Mouse (Mus musculus) heart, embryonic 14.5 days (tissue): ENCODE measurements around the gene Tapt1. TPM values are rescaled to one million over a fixed set of nuclear protein-coding genes. Genes with fewer than 3 reads are reported as not detected.

Experiments used
- ATAC-seq: fragments of 200-750 bp; cut with Nextera tagmentation; 2 replicates; pipeline ENCODE4 v1.8.0; 2017; ENCODE audit warnings: low read depth, moderate TSS enrichment; ENCODE audit not compliant: insufficient number of reproducible peaks, insufficient read depth, low FRiP score
- H3K27ac ChIP-seq, 2 experiments: fragments of 200-500 bp in 1 of 2; fragments of 300-500 bp in 1 of 2; sonication (generic) in 1 of 2; replicated peaks in 1 of 2; 2 replicates each; pipeline ENCODE4 v1.5.1; 2012 to 2014; ENCODE audit warnings: low read depth in 2 of 2, low read length in 2 of 2, control low read depth in 1 of 2, mild to moderate bottlenecking in 1 of 2, mixed read lengths in 1 of 2; ENCODE audit not compliant: control insufficient read depth in 1 of 2, insufficient read depth in 1 of 2
- H3K27me3 ChIP-seq: fragments of 300-500 bp; sonication (generic); 2 replicates; pipeline ENCODE4 v1.6.1; 2014; ENCODE audit warnings: mild to moderate bottlenecking, low read length, control low read depth; ENCODE audit not compliant: control insufficient read depth, insufficient read depth
- H3K36me3 ChIP-seq: fragments of 300-500 bp; sonication (generic); 2 replicates; pipeline ENCODE4 v1.6.1; 2014; ENCODE audit warnings: mild to moderate bottlenecking, control low read depth, low read length, mixed read lengths; ENCODE audit not compliant: control insufficient read depth, insufficient read depth
- H3K4me1 ChIP-seq, 2 experiments: fragments of 200-500 bp in 1 of 2; fragments of 300-500 bp in 1 of 2; sonication (generic) in 1 of 2; 2 replicates each; pipeline ENCODE4 v1.6.1; 2012 to 2014; ENCODE audit warnings: low read length in 2 of 2, control low read depth in 1 of 2, mixed read lengths in 1 of 2; ENCODE audit not compliant: control insufficient read depth in 2 of 2, insufficient read depth in 2 of 2
- H3K4me2 ChIP-seq: fragments of 300-500 bp; sonication (generic); 2 replicates; pipeline ENCODE4 v1.6.1; 2014; ENCODE audit warnings: mild to moderate bottlenecking, low read length
- H3K4me3 ChIP-seq, 2 experiments: fragments of 200-500 bp in 1 of 2; fragments of 300-500 bp in 1 of 2; sonication (generic) in 1 of 2; 2 replicates each; pipeline ENCODE4 v1.5.1; 2012 to 2014; ENCODE audit warnings: low read length in 2 of 2, mild to moderate bottlenecking in 2 of 2, control low read depth in 1 of 2, low read depth in 1 of 2, moderate library complexity in 1 of 2; ENCODE audit not compliant: control insufficient read depth in 1 of 2, insufficient read depth in 1 of 2
- H3K9ac ChIP-seq: fragments of 300-500 bp; sonication (generic); 2 replicates; pipeline ENCODE4 v1.6.1; 2014; ENCODE audit warnings: mild to moderate bottlenecking, low read length
- H3K9me3 ChIP-seq: fragments of 300-500 bp; sonication (generic); 2 replicates; pipeline ENCODE4 v1.6.1; 2016; ENCODE audit warnings: low read length, control low read depth; ENCODE audit not compliant: control insufficient read depth
- WGBS: fragments of 180-500 bp; shearing (Covaris S2); extraction: QIAGEN DNeasy Blood & Tissue Kit; methylation state at CpG from one replicate; pipeline ENCODE4 v1.1.7; 2014; 5-methylcytosine and 5-hydroxymethylcytosine counted together
- polyA plus RNA-seq: library from polyadenylated mRNA; unstranded; fragments of >200 nt; fragmentation: Nextera tagmentation; extraction: Ambion mirVana; gene quantifications from 2 replicates; pipeline ENCODE4 v1.2.1, GENCODE M21; 2014

The Tapt1 gene
- polyA plus RNA-seq, 1 experiment from 2014 or later, result 25.6 TPM

DNA sequence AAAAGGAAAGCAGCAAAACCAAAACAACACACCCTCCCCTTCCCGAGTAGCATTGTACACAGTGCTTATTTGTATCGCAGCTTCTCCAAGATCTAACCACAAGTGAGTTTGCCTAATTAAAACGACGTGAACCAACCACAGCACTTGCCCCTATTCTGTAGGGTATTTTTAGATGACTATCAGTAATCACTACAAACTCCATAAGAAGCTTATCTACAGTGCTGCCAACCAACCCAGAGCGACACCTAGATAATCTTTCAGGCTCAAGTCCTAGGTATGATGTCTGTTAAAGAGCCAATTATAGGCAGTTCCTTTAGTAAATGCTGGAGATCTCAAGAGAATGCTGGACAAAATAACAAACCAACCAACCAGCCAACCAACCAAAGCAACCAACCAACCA is 28.6 kb downstream of the Tapt1 start:
- peaks cover 31% of the 10 kb centered on the region for H3K36me3 ChIP-seq
- H3K9ac ChIP-seq, result no peak overlapping the region
- H3K4me3 ChIP-seq, result no peak overlapping the region
- H3K9me3 ChIP-seq, result no peaks in the 10 kb centered on the region
- no peak overlapping the region for H3K27ac ChIP-seq
- H3K27me3 ChIP-seq, result no peaks in the 10 kb centered on the region
- H3K4me1 ChIP-seq, result peaks cover 0 to 12% of the 10 kb centered on the region in 2 experiments; a peak in 2 of 4 replicates
- no peak overlapping the region for H3K4me2 ChIP-seq
- no peak for ATAC-seq
- 33% methylated on average over 5 of the region's 5 CpGs for WGBS

DNA sequence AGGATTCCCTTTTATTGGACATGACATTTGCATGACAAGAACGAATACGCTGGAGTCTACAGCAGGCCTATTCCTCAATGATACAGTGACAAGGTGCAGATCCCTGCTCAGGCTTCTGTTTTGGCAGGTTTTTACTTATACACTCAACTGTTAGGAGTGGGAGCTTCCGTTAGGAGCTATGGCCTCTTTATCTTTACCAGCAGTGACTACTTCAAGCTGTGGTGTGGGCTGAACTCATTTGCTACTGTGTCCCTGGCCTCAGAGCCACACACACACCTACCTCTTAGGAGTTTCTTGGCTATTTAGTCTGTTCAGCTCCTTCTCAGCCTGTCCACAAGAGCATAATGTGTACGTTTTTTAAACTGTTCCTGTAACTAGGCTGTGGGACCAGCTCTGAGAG is 30.3 kb downstream of the Tapt1 start:
- no peak overlapping the region for H3K9ac ChIP-seq
- peaks cover 0 to 14% of the 10 kb centered on the region in 2 experiments; a peak in 3 of 4 replicates for H3K4me1 ChIP-seq
- no peak overlapping the region for H3K27ac ChIP-seq
- no peak overlapping the region for H3K4me2 ChIP-seq
- H3K36me3 ChIP-seq, result peaks cover 35% of the 10 kb centered on the region
- no peak for ATAC-seq
- H3K27me3 ChIP-seq, result no peaks in the 10 kb centered on the region
- no peaks in the 10 kb centered on the region for H3K9me3 ChIP-seq
- no peak overlapping the region for H3K4me3 ChIP-seq
- 45% methylated on average over 4 of the region's 4 CpGs for WGBS

DNA sequence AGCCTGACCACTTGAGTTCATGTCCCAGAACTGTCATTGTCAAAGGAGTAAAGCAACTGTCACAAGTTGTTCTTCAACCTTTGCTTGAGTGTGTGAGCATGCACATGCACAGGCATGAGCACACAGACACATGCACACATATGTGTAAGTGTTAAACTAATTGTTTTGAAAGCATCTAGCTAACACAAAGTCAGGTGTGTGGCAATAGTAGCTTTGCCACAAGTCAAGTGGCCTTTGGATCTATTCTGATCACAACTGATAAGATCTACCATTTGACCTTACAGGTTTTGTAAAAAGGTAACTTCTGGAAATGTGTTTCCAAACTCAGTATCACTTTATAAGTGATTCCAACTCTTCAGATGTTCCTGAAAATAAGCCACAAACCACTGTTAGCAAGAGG is 39.1 kb downstream of the Tapt1 start:
- Histone ChIP-seq H3K9ac (no peak overlapping the region), H3K4me3 (no peak overlapping the region), H3K27me3 (no peaks in the 10 kb centered on the region), H3K36me3 (peaks cover 75% of the 10 kb centered on the region), H3K9me3 (no peaks in the 10 kb centered on the region), H3K4me2 (no peak overlapping the region), H3K27ac (no peak overlapping the region), H3K4me1 (peaks cover 0 to 3% of the 10 kb centered on the region in 2 experiments; a peak in 1 of 4 replicates)
- no peak for ATAC-seq

DNA sequence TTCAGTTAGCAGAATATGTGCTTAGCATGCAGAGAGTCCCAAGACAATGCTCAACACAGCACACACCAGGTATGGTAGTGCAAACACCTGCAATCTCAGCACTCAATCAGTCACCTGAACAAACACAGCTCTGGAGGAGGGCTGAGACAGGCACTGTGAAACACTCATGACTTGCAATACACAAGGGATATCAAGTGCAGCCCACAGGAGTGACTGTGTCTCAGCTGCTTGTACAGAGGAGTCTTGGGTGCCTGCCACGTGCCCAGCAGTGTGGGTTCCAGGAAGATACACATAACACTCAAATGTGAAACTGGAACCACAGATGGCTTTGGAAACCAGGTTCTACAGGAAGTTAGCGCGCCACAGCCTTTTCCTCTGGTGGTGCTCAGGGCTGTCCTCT is 44.8 kb downstream of the Tapt1 start:
- no peak for ATAC-seq

DNA sequence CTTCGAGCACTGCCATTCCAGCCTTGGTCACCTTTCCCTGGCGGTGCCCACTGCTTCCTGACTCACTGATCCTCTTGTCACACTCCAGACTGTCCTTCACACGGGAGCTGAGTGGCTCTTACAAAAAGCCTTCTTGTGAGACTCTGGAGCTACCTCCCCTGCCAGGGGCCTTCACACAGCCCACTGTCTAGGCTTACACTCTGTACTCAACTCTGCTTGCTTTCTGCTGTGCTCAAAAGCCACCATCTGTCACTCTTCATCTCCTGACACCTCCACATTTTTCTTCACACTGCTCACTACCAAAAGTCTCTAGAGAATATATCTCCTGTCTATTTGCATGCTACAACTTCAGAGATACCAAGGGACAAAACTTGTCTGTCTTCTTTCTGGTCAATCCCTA is 46.0 kb downstream of the Tapt1 start:
- WGBS, result 51% methylated on average over 3 of the region's 3 CpGs
- peaks cover 76% of the 10 kb centered on the region for H3K36me3 ChIP-seq
- no peak overlapping the region for H3K4me2 ChIP-seq
- no peaks in the 10 kb centered on the region for H3K9me3 ChIP-seq
- H3K27me3 ChIP-seq, result no peaks in the 10 kb centered on the region
- ATAC-seq, result no peak
- H3K4me1 ChIP-seq, result no peaks in the 10 kb centered on the region
- H3K4me3 ChIP-seq, result no peak overlapping the region
- H3K9ac ChIP-seq, result no peak overlapping the region
- no peak overlapping the region for H3K27ac ChIP-seq

More for the DNA sequence above, 44.8 kb downstream of the Tapt1 start:
- Histone ChIP-seq H3K4me3 (no peak overlapping the region), H3K4me1 (no peaks in the 10 kb centered on the region), H3K27ac (no peak overlapping the region), H3K9ac (no peak overlapping the region), H3K36me3 (peaks cover 71% of the 10 kb centered on the region), H3K9me3 (no peaks in the 10 kb centered on the region), H3K4me2 (no peak overlapping the region), H3K27me3 (no peaks in the 10 kb centered on the region)
- 86% methylated on average over 3 of the region's 3 CpGs for WGBS

DNA sequence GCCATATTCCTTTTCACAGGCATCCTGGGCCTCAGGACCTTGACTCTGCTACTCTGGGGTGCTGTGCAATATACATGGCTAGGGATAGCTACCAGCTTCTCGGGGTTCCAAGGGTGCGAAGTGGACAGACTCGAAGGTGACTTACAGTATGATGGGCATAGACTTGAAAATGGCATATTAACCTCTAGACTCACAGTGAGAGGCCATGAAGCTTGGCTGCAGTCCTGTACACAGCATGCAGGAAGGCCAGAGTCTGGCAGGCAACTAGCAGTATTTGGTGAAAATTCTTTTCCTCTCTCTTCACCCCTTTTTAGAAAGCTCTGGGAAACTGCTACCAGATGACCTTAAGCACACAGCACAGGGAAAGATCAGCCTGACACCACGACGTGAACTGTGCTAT is 52.4 kb downstream of the Tapt1 start:
- ATAC-seq, result no peak
- Histone ChIP-seq H3K27me3 (no peaks in the 10 kb centered on the region), H3K4me2 (no peak overlapping the region), H3K27ac (no peak overlapping the region), H3K4me3 (no peak overlapping the region), H3K4me1 (no peaks in the 10 kb centered on the region), H3K9ac (no peak overlapping the region), H3K9me3 (no peaks in the 10 kb centered on the region), H3K36me3 (peaks cover 51% of the 10 kb centered on the region)
- WGBS, result 89% methylated on average over 5 of the region's 5 CpGs

DNA sequence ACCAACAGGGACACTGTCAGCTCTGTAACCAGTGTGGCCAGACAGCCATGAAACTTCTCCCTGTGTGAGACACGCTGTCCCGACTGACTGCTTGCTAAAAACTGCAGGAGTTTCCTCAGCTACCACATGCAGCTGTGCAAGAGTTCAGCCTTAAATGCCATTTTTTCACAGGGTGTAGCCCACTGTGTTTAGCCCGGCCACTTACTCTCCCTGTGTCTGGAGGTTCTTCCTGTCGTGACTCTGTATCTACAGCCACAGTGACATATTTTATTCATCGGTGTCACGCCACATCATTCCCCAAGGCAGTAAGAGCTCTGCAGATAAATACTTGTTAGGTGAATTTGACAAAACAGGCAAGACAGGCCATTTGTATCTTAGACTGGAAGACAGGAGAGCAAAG is 59.6 kb downstream of the Tapt1 start:
- 67% methylated on average over 6 of the region's 6 CpGs for WGBS
- H3K4me1 ChIP-seq, result no peaks in the 10 kb centered on the region
- H3K36me3 ChIP-seq, result no peaks in the 10 kb centered on the region
- no peak overlapping the region for H3K9ac ChIP-seq
- no peaks in the 10 kb centered on the region for H3K27me3 ChIP-seq
- no peak overlapping the region for H3K4me3 ChIP-seq
- H3K27ac ChIP-seq, result no peak overlapping the region
- H3K4me2 ChIP-seq, result no peak overlapping the region
- ATAC-seq, result no peak
- H3K9me3 ChIP-seq, result no peaks in the 10 kb centered on the region

DNA sequence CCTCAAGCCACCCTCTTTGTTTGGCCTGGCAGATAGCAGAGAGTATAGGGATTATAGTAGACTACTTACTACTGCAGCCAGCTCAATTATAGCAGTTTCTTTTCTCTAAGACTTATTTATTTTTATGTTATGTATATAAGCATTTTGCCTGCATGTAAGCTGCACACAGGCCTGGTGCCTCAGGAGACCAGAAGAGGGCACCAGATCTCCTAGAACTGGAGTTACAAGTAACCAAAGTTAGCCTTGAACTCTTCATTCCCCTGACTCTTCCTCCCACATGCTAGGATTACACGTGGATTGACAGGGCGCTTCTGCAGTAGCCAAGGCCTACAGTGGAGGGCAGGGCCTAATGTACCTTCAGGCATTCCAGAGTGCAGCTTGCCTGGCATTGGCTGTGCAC is 60.6 kb downstream of the Tapt1 start:
- Histone ChIP-seq H3K27ac (no peak overlapping the region), H3K4me1 (no peaks in the 10 kb centered on the region), H3K9me3 (no peaks in the 10 kb centered on the region), H3K36me3 (no peaks in the 10 kb centered on the region), H3K4me3 (no peak overlapping the region), H3K9ac (no peak overlapping the region), H3K4me2 (no peak overlapping the region), H3K27me3 (no peaks in the 10 kb centered on the region)
- no peak for ATAC-seq
- WGBS, result 29% methylated on average over 2 of the region's 2 CpGs
